Mouse (Mus musculus): ENCODE results near the gene Lhx4.

DNA sequence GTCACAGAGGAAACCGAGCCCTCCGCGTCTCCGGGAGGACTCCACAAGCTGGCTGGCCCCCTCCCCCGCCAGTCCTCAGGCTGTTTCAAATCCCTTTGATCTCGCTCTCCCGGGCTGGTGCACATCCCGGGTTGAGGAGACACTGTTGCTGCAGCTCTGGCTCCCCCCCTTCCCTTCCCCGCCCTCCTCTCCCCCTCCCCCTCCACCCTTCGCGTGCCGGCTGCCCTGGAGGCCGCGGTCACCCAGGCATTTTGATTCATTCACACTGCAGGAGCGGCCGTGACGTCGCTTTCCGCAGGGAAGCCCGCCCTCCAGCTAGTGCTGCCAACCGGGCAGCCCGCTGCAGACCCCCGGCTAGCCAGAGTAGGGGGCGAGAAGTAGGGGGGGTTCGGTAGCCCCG, 9.5 kb downstream of the Lhx4 start:
- TF ChIP-seq CTCF (IDR thresholded peaks at IDR 0.05; ENCODE audit: low read depth) (no peak), EP300 (IDR thresholded peaks at IDR 0.05; ENCODE audit: low read depth) (no peak)
